Mouse (Mus musculus): Measurements from ENCODE around the gene Baz1a.

Gene Baz1a

GRCm38 (mm10) chr12:55013626-55014398 is at the start of gene Baz1a:
Gene Baz1a, minus strand, starts transcription at chr12:55014348.
- CTCF ChIA-PET: no interaction called here

DNA sequence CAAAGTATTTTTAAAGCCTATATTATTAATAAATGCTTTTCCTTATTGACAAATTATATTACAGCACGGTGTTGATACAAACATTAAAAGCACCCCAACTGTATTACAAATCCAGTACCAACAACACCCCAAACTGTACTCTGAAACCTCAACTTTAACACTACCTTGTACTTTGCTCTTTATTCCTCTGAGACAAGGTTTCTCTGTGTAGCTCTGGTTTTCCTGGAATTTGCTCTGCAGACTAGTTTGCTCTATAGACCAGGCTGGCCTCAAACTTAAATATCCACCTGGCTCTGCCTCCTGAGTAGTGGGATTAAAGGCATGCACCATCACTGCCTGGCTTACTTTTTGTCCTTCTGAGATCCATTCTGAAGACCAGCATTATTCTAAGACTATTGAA is 48.0 kb upstream of the Baz1a start:
- CTCF ChIA-PET: interaction anchor here (1.3 kb wide), 1 partner anchor 10 kb away, joined by 4 read pairs; no protein-coding TSS in a partner anchor

- CTCF ChIA-PET: interaction anchor here (1.3 kb wide), 1 partner anchor 11 kb away, joined by 4 read pairs; no protein-coding TSS in a partner anchor
Measured at GRCm38 (mm10) chr12:55061006-55061405, 46.9 kb upstream of the Baz1a start.

DNA sequence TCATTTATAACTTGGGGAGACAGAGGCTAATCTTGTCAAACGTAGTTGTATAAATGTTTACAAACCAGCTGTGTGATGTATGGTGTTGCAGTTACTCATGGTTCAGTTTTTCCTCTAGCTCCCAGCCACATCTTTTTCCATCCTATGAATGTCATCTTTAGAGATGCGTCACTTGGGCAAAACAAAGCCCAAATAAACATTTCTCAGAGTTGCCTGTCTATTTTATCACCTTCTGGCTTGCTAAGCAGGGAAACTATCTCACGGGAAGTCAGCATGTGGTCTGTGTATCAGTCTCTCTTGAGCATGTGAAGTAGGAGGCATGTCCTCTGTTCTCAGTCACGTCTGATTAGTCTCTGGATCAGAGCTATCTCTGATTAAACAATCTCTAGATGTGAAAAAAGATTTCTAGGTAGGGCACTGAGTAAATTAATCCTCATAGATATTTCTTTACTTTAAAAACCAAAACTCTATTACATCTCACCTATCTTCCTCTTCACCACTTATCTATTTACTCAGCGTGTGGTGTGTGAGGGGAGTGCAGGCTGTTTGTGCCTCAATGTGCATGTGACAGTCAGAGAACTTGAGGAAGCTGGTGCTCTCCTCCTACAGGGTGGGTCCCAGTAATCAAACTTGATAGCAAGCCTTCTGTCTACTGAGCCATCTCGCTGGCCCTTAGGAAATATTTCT is 46.2 kb upstream of the Baz1a start:
- CTCF ChIA-PET: no interaction called here

- CTCF ChIA-PET: no interaction called here
Measured at GRCm38 (mm10) chr12:55059812-55060211, 45.7 kb upstream of the Baz1a start.

DNA sequence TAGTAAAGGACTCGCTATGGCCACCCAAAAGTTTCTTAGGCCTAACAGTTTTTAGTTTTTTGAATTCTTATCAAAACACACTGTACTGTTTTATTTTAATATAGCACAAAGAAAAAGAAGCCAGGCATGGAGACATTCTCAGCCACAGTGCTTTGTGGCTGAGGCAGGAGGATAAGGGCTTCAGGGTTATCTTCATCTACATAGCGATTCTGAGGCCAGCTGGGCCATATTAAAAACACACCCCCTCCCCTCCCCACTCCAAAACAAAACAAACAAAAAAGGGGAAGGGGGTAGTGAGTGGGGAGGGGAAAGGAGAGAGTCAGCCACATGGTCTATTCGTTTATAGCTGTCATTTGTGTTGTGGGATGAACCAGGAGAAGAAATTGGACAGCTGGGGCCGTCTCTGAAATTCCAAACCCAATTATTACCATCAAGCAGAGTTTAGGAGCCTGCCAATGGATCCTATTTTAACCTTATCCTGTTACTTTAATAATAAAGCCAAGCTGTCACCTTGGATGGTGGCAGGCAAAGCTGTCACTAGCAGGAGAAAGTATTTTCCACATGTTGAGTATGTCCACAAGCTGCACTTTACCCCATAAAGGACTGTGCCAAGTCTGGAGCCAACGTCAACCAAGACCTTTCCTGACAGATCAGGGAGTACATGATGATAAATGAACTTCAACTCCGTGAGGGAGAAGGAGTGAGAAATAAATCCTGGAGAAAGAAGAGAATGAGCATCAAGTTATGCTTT is 44.9 kb upstream of the Baz1a start:
- CTCF ChIA-PET: no interaction called here

DNA sequence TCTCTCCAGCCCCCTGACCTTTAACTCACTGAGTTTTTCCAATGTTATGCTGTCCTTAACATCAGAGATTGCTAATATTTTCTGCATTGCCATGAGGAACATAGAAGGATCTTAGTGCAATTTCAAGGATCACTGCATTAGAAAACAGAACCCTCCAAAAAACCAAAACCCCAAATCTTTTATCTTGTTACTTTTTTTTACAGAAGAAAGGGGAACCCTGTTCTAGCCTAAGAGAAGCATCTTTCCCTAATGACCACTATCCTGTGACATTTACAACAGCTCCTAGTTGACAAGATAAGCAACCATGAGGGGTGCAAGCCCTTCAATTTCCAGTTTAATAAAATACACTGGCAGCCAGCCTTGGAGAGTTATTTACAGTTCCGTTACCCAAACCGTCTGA is 42.6 kb upstream of the Baz1a start:
- CTCF ChIA-PET: no interaction called here

DNA sequence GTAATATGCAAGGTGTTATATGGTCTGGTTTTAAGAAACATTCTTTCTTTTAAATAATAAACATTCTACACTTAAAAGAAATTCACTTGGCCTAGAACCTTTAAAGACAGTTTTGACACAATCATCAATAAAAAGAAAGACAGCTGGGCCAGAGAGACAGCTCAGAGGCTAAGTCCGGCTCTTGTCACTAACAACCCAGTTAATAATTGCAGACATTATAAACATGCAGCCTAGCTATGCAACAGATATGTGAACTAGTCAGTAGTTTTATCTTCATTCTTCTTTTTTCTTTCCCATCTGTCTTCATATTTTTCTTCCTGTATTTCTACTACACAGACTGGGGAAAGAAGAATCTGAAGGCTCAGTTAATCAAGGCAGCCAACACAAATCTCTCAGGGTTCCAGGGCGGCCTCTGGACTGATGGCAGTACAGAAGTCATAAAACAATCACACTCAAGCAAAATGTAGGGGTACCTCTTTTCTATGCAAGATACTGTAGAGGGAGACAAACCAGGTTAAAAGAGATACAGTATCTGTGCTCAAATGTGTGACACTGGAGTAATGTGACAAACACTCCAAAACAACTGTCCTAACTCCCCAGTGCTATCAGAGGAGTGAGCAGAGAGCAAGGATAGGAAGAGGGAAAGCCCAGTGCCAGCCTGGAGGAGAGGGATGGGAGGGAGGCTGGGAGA is 40.5 kb upstream of the Baz1a start:
- CTCF ChIA-PET: no interaction called here

DNA sequence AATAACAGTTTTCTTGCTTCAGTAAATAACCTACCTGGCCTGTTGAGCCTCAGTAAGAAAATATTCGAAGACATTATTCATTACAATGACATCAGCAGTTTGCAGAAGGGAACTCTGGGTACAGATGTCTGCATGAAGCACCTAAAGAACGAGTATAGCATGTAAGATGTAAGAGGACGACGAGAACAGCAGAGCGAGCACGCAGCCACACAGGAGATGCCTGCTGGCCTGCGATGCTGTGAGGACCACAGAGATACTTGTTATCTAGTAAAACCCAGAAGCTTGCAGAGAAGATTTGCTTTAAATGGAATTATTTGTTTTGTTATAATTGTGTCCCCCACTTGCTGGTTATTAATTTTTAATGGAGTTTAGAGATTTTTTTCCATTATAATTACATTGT is 39.1 kb upstream of the Baz1a start:
- CTCF ChIA-PET: no interaction called here

- CTCF ChIA-PET: no interaction called here
Measured at GRCm38 (mm10) chr12:55051210-55052173, 37.3 kb upstream of the Baz1a start.

- CTCF ChIA-PET: interaction anchor here (0.6 kb wide), 1 partner anchor 41 kb away, joined by 3 read pairs; no protein-coding TSS in a partner anchor
Measured at GRCm38 (mm10) chr12:55049731-55050353, 35.7 kb upstream of the Baz1a start.

- CTCF ChIA-PET: no interaction called here
Measured at GRCm38 (mm10) chr12:55041011-55041410, 26.9 kb upstream of the Baz1a start.

GRCm38 (mm10) chr12:55027088-55027487 is 12.9 kb upstream of the Baz1a start:
- CTCF ChIA-PET: interaction anchor here (0.9 kb wide), 1 partner anchor 11 kb away, joined by 3 read pairs; no protein-coding TSS in a partner anchor

DNA sequence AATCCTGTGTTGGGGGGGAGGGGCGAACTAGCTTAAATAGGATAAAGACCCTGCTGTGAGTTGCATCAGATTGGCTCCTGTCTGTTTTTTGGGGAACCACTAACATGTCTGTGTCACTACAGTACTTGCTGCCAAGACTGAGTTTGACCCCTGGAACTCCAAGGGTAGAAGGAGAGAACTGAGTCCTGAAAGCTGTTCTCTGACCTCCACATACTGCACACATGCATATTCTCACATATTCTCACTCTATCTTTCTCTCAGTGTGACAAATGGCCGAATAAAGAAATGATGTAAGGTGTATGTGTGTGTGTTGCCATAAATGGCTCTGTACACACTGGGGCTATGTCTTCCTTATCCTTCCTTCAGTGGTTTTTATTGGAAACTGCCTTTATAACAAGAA is 9.1 kb upstream of the Baz1a start:
- CTCF ChIA-PET: no interaction called here

- CTCF ChIA-PET: interaction anchor here (1.0 kb wide), 1 partner anchor 22 kb away, joined by 3 read pairs; no protein-coding TSS in a partner anchor
Measured at GRCm38 (mm10) chr12:55019421-55019877, 5.3 kb upstream of the Baz1a start.

DNA sequence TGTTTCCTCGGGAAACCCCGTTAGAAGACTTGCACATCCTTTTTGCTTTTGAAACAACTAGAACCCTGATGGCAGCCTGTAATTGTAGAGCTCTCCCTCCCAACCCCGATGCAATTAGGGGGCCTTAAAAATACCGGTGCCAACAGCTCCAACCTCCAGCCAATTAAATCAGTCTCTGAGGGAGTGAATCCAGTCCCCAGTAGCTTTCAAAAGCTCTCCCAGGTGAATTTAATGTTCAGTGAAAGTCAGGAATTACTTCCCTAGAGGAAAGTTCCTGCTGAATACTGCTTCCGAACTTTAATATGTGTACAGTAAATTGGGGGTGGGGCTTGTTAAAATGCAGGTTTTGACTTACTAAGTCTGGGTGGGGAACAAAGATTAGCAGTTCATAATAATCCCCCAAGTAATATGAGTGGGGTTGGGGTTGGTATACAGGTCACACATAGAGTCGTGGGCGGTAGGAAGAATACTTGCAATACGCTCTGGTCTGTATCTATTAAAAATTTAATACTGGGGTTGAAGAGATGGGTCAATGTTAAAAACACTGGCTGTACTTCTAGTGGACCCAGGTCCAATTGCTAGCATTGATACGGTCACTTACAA is 3.1 kb upstream of the Baz1a start:
- CTCF ChIA-PET: interaction anchor here (0.6 to 1.1 kb wide), 2 partner anchors 8 to 19 kb away, joined by 3 to 5 read pairs; no protein-coding TSS in a partner anchor

- CTCF ChIA-PET: interaction anchor here (1.2 kb wide), 1 partner anchor 11 kb away, joined by 3 read pairs; no protein-coding TSS in a partner anchor
Measured at GRCm38 (mm10) chr12:55016339-55017118, 2.4 kb upstream of the Baz1a start.

- CTCF ChIA-PET: interaction anchor here (0.7 to 1.2 kb wide), 2 partner anchors 12 to 254 kb away, joined by 3 read pairs; no protein-coding TSS in a partner anchor
Measured at GRCm38 (mm10) chr12:55015428-55015827, 1.3 kb upstream of the Baz1a start.
